Mouse (Mus musculus) yolk sac, embryonic 10.5 days (tissue): ENCODE measurements at regions not wholly inside any gene's neighbourhood (a gene's known extent, or its start where the extent isn't known, plus 50 kb on each side); places are given as distances from the start of the nearest gene placed in this dataset.

ENCODE experiments used
- DNase-seq: peaks from one replicate; pipeline ENCODE4 v3.0.0-alpha.2; 2017; ENCODE audit warnings: low spot score

DNA sequence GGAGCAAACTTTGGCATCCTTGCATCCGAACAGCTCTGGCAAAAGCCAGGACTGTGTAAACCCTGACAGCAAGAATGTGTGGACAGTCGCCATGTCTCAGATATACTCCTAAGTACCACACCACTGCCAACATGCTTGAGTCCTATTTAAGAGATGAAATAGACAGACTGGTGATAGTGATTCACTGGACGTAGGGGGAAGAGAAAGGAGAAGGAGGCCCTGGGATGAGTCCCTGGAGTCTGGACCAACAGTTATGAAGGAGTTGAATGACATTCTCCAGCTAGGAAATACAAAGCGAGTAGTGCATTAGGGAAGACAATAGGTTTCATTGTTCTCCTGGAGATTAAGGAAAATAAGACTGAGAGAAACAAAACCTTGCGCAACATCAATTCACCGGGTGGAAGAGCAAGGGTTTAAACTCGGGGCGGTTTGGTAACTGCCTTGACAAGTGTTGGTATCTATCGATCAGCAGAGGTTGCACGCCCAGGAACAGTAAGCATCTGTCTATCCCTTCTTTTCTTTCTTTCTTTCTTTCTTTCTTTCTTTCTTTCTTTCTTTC, 54.3 kb upstream of the Nrbf2 start:
- DNase-seq: no peak

DNA sequence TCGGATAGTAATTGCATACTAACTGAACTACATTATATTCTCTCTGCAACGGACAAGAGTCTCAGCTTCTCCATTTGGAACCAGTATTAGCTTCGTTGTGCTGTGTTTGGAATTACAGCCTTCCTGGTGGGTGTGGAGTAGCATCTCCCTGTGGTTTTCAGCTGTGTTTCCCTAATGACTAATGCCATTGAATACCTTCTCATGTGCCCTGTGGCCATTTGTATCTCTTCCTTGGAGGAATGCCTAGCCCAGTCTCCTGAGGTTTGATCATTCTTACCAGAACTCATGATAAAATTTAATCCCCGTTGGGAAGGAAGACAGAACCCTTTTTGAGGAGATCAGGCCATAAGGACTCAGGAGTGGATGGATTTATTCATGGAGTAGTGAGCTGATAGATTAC, 59.6 kb upstream of the Nrbf2 start:
- no peak for DNase-seq

DNA sequence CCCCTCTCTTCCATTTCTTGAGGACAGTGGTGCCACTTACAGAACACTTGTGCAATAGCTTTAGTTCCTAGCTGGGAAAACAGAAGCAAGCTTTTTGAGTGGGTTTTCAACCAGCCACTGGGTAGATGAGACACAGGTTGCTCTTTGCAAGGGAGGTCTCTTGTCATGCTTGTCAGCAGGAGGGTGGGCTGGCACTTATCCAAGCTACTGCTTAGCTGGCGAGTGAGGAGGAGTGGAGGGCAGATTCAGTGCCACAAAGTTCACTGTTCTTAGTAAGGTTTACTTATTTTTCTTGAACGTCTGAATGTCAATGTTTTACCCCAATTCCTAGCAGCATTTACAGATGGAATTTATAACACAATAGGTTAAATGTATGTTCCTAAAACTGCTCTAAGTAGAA, 65.9 kb upstream of the Nrbf2 start:
- no peak for DNase-seq

DNA sequence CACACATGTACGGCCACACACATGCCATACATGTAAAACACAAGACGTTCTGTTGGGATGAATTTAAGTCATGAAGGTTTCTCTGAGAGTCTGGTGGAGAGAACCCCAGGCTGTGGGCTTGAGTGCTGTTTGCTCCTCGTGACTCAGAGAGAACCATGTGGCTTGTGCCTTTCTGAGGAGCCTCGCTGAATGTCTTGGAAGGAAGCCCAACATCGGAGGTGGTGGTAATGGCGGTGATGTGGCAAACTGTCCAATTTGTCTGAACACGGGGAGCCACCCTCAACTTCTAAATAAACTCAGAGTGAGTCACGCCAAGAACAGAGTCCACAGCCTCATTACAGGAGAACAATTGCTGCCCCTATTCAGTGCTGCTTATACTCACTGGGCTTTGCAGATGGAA, 75.7 kb upstream of the Nrbf2 start:
- no peak for DNase-seq

DNA sequence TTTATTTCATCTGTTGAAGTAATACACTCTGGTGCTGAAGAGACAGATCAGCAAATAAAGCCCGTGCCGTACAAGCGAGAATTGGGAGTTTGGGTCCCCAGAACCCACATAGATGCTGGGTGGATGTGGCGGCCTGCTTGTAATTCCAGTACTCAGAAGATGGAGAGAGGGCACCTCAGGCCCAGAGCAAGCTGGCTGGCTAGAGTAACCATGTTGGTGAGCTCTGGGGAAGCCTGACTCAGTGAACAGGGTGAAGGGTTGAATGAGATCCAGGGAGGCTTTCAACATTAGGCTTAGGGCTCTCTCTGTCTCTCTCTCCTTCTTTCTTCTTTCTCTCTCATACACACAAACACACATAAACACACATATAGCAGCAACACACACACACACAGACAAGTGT, 76.2 kb upstream of the Nrbf2 start:
- DNase-seq: no peak

DNA sequence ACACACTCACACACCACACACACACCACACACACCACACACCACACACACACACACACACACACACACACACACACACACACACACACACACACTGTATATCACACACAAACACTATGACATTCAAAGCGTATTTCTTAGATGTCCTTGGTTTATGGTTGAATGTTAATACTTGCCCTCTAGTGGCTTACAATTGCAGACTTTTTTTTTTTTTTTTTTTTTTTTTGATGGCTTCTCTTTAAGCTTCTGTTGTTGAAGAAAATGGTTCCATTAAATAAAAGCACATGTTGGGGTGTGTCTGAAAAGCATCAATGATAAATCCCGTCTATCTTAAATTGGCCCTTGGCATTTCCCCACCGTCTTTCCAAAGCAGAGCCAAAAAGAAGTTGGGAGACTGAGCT, 79.5 kb upstream of the Nrbf2 start:
- no peak for DNase-seq

DNA sequence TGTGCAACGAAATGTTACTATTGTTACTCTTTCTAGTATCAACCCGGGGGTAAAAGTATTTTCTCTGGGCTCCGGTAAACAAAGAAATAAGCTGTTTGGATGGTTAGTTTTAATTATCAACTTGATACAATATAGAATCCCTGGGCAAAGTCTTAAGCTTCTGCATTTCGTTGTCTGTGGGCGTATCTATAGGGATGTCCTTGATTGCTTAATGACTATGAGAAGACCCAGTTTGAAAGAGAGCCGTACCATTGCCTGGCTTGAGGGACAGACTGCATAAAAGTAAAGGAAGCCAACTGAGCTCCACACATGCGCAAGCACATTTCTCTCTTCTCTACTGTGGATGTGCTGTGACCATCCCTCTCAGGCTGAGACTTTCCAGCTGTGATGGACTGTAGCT, 80.1 kb upstream of the Nrbf2 start:
- DNase-seq: no peak

DNA sequence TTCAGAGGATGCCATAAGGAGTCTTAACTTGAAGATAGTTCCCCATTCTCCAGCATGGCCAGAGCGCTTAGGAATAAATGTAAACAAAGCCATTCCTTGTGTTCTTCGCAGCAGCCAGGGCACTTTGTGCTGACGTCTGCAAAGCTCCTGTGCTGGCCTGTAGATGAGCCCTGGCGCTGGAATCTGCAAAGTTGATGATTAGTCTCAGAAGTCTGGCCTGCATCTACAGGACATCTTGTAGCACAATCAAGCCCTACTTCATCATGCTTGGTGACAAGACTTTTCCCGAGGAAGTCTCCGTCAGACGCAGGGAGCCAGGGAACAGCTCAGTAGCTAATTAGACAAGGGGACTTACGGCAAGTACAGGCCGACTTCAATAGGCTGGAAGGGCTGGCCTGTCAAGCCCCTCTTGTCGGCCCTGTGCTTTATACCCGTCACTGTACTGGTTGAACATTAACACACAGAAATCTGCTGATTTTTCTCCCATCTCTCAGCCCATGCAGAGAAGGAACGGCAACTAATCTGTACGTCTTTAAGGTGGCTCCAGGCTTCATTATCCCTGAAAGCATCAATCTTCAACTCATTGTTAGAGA, 87.6 kb upstream of the Nrbf2 start:
- peak; percentile 57 for DNase-seq

DNA sequence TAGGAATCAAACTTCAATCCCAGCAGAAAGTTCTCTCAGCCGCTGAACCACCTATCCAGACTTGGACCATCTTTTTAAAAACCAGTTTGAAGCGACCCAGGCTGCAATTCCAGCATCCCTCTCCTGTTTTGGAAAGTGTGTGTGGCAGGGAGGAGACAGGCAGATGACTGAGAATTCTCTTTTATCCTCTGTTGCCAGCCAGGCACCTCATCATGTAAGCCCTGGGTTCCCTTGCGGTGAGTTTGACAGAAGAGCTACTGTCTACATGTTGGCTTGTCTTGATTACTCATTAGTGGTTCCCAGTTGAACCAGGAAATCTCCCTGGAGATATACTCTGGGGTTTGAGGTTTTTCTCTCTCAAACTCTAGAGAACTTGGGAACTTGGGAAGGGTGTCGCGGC, 91.5 kb upstream of the Nrbf2 start:
- no peak for DNase-seq

DNA sequence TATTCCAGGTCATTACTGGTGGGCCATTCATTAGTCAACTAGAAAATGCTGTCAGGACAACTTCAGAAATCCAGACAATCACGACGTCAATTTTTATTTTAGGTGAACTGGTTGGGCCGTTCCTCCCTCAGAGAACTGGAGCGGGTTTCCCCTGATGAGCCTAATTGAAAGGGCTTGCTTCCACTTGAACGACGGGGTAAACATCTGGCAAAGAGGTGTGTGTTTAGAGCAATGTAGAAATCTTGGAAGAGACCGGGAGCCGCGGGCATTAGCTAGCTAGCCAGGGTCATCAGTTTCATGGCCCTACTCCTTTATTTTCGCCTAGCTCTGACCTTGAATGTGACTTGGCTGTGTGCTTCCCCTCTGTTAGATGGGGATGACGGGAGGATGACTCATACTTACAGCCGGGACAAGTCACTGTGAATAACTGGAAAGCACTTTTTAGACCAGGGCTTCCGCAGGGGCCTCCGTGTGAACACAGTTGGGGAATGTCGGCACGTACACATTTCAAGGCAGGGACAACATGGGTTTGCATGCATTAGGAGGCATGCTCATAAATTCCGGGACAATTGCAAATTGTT, 92.6 kb upstream of the Nrbf2 start:
- no peak for DNase-seq

DNA sequence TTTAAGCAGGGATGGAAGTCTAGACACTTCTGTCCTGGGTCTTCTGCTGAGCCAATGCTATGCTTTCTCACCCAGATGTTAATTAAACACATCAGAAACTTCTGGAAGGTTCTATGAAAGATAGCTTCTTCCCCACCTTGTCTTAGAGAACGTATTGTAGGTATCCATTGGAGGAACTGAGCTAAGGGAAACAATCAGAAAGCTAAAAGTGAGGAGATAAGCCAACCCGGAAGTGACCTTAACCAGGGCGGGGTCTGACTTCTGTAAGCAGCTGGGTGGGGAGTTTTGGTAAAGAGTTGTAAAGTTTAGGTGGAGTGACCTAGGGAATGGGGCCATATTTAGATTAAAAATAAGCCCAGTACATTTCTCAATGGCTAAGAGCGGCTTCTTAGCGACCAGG, 95.1 kb upstream of the Nrbf2 start:
- DNase-seq: no peak

DNA sequence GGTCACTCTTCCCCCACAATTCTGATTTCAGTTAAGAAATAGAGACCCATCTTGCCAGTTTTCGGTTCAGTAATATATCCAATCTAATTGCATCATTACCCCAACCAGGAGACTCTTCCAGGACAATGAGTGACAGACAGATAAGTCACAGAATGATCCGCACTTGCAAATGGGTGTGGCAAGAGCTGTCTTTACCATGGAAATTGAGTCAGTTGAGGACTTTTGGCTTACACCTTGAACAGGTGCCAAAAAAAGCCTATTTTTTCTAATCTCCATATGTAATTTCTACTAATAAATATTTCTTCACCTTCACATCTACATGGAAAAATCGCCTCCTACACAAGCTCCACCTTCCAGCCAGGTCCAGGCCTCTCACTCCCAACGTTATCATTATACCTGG, 98.2 kb upstream of the Nrbf2 start:
- no peak for DNase-seq

DNA sequence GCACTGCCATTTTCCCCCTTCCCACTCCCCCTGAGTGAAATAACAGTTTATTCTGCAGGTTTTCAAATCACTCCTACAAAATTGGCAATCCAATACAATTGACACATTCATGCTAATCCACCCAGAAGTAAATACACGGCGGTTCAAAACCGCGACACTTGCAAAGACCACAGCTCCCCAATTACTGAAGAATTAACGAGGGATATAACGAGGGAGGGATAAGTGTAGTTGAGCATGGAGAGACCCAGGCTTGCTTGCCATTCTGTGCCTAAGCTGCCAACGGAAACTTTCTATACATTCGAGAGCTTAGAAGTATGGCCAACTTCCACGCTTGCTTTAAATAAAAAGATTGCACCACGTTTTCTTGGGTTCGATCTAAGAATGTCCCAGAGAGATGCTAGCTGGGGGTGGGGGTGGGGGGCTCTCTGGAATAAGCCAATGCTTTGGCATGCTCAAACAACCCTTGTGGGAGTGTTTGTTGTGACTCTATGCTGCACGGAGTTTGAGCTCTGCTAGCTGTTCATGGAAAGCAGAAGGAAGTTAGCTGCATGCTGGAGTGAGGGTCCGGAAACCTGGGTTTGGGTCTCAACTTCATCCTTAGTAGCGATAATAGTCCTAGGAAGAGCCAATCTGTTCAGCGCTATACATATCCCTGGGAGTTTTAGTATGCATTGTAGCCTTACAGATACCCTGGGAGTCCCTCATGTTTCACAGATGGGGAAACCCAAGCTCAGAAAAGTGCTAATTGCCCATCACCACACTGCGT, 98.9 kb upstream of the Nrbf2 start:
- DNase-seq: no peak

DNA sequence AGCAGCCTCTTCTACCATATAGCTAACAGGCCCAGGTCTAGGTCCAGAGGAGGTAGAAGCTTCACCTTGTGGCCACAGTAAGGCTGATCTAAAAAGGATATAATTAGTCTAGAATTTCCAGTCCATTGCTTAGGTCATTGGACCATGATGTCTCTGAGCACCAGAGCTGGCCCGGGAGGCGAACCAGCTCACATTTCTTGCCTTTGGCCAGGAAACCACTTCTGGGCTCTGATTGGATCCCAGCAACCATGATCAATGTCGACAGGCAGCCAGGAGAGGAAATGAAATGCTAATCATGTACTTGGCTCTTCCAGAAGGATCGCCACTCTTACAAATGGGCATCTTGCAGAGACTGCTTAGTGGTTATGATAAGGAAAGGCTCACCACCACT, 99.5 kb upstream of the Nrbf2 start:
- no peak for DNase-seq

DNA sequence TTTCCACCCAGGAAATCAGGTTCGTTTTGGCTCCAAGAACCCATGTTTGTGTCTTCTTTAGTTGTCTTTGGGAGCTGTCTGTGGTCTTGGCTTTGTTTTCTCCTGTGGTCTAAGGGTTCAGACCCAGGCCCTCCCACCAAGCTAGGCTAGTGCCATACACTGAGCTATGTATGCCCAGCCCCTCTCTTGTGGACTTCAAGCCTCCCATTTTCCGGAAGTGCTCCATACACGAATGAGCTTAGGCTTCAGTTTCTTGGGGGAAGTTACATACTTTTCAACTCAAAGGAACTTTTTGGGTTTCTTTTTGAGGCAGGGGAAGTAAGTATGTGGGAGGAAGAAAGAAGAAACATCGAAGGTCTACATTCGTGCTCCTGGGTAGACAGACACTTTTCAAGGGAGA, 100.9 kb upstream of the Nrbf2 start:
- no peak for DNase-seq

DNA sequence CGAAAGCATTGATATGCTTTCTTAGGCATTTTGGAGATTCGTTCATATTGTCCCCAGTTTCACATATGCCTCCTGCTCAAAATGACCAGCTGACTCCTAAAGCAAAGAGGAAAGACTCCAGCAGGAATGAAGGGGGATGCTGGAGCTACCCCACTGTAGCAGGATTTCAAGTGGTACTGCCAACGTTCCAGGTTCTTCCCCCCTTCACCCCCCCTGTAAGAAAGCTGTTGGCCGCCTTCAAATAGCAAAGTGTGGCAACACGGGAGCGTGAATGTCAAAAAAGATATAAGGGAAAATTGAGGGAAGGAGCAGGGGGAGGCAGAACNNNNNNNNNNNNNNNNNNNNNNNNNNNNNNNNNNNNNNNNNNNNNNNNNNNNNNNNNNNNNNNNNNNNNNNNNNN, 103.7 kb upstream of the Nrbf2 start:
- DNase-seq: no peak

DNA sequence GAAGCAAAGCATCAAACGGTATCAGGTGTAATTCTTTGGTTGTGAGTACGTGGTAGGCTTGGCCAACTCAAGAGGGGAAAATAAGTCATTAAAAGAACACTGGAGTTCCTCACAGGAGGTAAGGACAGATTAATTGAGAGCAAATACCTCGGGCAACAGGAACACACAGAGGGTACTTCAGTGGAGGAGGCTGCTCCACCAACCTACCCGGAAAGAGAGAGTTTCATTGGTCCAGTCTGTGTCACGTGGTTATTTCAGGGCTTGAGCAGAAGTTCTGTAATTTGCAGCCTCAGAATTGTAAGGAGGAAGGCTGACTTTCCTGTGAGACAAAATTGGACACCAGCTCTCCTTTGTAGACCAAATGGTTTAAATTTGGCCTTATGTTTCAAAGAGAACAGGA, 115.3 kb upstream of the Nrbf2 start:
- no peak for DNase-seq

DNA sequence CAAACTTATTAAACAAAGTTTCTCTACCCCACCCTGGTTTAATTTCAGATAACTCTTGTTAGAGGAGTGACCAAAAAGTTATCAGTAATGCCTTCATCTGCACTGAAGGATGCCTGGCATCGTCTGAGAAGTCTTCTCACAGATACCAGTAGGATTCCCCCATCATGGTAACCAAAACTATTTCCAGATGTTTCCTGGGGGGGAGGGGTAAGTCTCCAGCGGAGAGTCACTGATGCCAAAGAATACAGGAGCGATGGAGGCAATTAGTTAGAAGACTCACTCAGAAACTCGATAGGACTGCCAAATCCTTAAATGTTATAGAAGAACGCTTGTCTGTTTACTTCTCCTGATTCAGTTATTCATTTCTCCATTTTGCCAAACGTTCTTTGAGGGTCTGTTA, 116.3 kb upstream of the Nrbf2 start:
- DNase-seq: no peak

DNA sequence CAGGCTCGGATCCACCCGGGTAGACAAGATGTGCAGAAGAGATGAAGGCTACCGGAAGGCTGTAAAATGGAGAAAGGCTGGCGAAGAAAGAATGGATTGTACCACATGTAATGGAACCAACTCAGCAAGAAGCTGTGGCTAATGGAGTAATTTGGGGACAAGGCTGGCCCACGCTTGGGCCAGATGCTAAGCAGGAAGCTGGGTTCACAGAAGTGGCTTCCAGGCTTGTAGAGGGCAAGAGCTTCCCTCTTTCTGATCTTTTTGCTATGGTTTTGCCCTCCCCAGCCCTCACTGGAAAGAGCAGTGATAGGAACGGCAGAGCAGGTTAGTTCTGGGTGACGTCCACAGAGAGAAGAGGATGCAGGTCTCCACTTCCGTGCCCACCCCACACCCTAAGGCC, 117.7 kb upstream of the Egr2 start:
- no peak for DNase-seq

DNA sequence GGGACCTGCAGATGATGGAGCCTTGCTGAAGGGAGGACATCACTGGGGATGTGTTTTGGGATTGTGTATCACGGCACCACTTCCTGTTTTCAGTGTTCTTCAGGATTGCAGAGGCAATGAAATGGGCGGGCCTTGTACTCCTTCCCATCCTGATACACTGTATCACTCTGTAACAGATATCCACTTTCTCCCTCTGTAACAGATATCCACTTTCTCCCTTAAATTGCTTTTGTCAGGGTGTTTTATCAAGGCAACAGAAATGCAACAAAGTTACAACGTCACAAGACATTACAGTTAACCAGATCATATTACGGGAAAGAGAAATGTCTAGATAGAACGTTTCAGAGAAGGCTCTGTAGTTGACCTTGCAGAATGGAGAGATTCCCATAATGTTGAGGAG, 114.5 kb upstream of the Egr2 start:
- no peak for DNase-seq

DNA sequence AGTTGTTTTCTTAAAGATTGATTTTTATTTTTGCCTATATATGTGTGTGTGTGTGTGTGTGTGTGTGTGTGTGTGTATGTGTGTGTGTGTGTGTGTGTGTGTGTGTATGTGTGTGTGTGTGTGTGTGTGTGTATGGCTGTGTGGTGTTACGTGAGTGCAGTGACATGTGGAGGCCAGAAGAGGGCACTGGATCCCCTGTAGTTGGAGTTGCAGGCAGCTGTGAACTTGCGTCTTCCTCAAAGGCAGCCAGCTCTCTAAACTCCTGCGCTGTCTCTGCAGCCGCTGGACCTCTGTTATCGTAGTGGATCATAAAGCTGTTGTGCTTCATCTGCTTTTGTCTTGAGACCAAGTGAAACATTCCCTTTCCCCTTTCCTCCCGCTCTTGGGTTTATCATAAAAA, 109.9 kb upstream of the Egr2 start:
- DNase-seq: no peak

DNA sequence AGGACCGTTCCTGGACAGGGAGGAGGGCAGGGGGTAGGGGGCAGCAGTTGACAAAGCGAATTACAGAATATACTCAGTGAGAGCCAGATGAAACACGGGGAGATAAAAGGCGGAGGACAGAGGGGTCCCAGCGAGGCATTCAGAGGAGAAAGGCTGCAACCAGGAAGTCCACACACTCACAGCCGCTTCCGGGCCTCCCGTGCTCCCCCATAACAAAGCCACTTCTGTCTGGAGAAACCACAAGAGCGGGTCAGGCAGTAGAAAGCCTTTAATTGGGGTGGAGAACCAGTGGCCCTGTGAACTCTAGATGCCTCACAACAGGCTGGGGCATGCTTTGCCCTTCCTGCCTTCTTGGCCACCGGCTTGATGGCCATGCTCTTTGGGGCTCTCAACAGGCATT, 108.1 kb upstream of the Egr2 start:
- no peak for DNase-seq

DNA sequence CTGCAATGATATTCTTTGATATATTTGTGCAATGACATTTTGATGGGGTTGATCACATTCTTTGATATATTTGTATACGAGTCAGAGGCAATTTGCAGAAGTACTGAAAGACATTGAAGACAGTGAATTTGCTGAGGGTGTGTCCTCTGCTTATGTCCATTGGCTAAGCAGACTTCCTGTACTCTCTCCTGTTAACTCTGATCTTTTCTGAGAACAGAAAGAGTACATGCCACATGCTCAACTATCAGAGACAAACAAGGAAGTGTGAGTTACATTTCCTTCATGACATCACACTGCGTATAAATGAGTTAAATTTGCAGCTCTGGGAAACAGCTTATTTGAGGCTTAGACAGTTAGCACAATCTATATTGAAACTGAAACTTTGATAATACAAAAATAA, 104.5 kb upstream of the Egr2 start:
- DNase-seq: no peak
